Mouse (Mus musculus): ENCODE results near the gene Jrkl. TPM values are rescaled to one million over a fixed set of nuclear protein-coding genes. Genes with fewer than 3 reads are reported as not detected.

Jrkl gene
- polyA plus RNA-seq (2015; fragmentation: Nextera tagmentation; extraction: Ambion mirVana) = 2.0 and 2.3 TPM in 2 replicates

DNA sequence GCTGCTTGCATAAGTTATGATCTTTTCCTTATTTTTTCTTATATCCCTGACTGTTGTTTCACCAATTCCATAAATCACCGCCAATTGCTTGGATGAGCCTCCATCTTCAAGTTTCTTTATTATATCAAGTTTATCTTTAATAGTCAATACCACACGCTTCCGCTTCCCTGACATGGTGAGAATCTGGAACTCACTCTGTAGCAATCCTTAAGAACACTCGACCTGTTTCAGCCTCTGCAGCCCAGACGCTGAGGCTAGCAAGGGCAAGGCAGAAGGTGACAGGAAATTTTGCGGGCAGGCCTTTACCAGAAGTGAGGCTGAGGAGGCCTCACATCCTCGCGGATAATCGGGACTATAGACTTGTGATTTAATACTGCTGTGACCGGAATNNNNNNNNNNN is at the start of gene Jrkl:
Jrkl (minus strand) TSS at position 349 of the 400 bp plus-strand sequence.
- no peaks in the 10 kb centered on the region for H3K36me3 ChIP-seq (replicated peaks)
- peak within 1 kb of the TSS; percentile 58 for H3K4me3 ChIP-seq (replicated peaks)
- peak within 1 kb of the TSS; percentile 71 for H3K4me2 ChIP-seq
- peak within 1 kb of the TSS; percentile 58 for H3K27ac ChIP-seq (replicated peaks)
- no peaks in the 10 kb centered on the region for H3K9me3 ChIP-seq (replicated peaks)
- 2% methylated on average over 10 of the region's 10 CpGs for WGBS (ENCODE audit: insufficient replicate concordance)
- no peaks in the 10 kb centered on the region for H3K27me3 ChIP-seq
- H3K4me1 ChIP-seq (replicated peaks) = peaks cover 27% of the 10 kb centered on the region
- H3K9ac ChIP-seq = peak within 1 kb of the TSS; percentile 48
- ATAC-seq (ENCODE audit: insufficient read depth) = no peak

DNA sequence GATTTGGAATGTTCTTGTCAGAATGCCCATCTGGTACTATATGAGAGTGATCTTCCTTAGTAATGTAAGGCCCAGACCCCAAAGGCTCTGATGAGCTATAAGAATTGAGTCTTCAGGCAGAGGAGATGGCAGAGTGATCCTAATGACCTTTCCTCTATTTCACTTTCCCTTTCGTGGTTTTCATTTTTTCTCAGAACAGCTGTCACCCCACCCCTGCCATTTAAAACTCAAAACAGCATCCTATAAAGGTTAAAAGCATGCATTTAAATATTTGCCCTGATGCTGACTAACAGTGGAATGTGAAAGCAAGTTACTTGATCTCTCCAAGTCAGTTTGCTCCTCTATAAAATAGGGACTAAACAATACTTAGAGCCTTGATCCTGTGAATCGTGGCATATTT is 41.9 kb upstream of the Jrkl start:
- Histone ChIP-seq H3K9ac (no peak overlapping the region), H3K4me2 (no peak overlapping the region), H3K9me3 (replicated peaks) (no peaks in the 10 kb centered on the region), H3K27ac (replicated peaks) (no peak overlapping the region), H3K4me1 (replicated peaks) (no peaks in the 10 kb centered on the region), H3K4me3 (replicated peaks) (no peak overlapping the region), H3K36me3 (replicated peaks) (peaks cover 8% of the 10 kb centered on the region), H3K27me3 (no peaks in the 10 kb centered on the region)
- 56% methylated on average over 2 of the region's 2 CpGs for WGBS (ENCODE audit: insufficient replicate concordance)
- no peak for ATAC-seq (ENCODE audit: insufficient read depth)

DNA sequence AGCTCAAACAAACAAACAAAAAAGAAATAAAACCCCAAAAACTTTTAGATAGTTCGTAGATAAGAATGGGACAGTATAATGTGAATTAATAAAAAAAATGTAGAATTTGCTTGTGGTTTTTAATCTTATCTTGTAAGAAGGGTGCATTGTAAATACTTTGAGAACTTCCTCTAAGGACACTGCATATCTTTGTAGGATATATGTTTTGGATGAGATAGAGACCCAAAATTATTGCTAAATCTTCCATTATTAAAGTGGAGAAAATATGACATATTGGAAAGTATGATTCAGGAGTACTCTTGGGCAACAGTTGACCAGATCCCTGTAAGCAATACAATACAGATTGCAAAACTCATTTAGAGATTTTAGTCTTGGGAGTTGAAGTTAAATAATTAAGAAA is 27.6 kb upstream of the Jrkl start:
- no peak overlapping the region for H3K4me3 ChIP-seq (replicated peaks)
- no peak overlapping the region for H3K4me2 ChIP-seq
- ATAC-seq (ENCODE audit: insufficient read depth) = no peak
- WGBS (ENCODE audit: insufficient replicate concordance) = 79% methylated on average over 1 of the region's 1 CpGs
- no peak overlapping the region for H3K9ac ChIP-seq
- H3K9me3 ChIP-seq (replicated peaks) = no peaks in the 10 kb centered on the region
- peaks cover 25% of the 10 kb centered on the region for H3K36me3 ChIP-seq (replicated peaks)
- no peaks in the 10 kb centered on the region for H3K27me3 ChIP-seq
- no peaks in the 10 kb centered on the region for H3K4me1 ChIP-seq (replicated peaks)
- no peak overlapping the region for H3K27ac ChIP-seq (replicated peaks)

DNA sequence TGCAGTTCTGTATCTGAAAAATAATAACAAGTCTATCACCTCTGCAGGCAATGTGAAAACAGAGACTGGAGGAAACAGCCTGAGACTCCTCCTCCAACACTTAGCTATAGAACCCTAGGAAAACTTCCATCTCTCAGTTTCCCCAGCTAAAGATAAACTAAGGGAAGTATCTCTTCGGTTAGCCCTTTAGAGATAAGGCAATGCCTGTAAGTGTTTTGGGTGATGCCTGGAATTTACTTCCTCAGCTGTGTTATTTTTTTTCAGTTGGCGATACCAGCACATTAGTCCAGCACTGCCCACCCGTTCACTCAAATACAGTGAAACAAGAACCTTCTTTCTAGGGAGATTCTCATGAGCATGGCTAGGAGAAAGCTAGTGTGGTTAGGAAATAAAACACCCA is 15.4 kb upstream of the Jrkl start:
- H3K9me3 ChIP-seq (replicated peaks) = no peaks in the 10 kb centered on the region
- H3K4me3 ChIP-seq (replicated peaks) = no peak overlapping the region
- no peak overlapping the region for H3K4me2 ChIP-seq
- no peak overlapping the region for H3K9ac ChIP-seq
- WGBS (ENCODE audit: insufficient replicate concordance) = 43% methylated on average over 3 of the region's 3 CpGs
- no peaks in the 10 kb centered on the region for H3K27me3 ChIP-seq
- H3K27ac ChIP-seq (replicated peaks) = no peak overlapping the region
- no peak for ATAC-seq (ENCODE audit: insufficient read depth)
- H3K36me3 ChIP-seq (replicated peaks) = peaks cover 7% of the 10 kb centered on the region
- no peaks in the 10 kb centered on the region for H3K4me1 ChIP-seq (replicated peaks)

DNA sequence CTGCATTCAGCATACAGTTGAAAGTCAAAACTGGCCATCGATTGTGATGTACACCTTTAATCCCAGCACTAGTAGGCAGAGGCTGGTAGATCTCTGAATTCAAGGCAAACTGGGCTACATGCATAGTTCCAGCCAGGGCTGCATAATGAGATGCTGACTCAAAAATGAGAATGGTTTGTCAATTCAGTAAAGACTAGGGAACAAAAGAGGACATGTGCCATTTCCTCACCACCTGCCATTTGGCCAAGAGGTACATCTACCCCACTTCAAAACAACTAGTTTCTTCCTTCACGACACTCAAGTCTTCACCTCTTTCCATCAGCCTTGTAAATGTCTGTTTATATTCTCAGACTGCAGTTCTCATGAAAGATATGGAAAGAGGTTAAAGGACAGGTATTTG is 12.5 kb upstream of the Jrkl start:
- no peak for ATAC-seq (ENCODE audit: insufficient read depth)
- no peaks in the 10 kb centered on the region for H3K9me3 ChIP-seq (replicated peaks)
- no peak overlapping the region for H3K4me3 ChIP-seq (replicated peaks)
- WGBS (ENCODE audit: insufficient replicate concordance) = 87% methylated on average over 2 of the region's 2 CpGs
- no peak overlapping the region for H3K27ac ChIP-seq (replicated peaks)
- H3K4me2 ChIP-seq = no peak overlapping the region
- H3K4me1 ChIP-seq (replicated peaks) = no peaks in the 10 kb centered on the region
- H3K9ac ChIP-seq = no peak overlapping the region
- H3K27me3 ChIP-seq = no peaks in the 10 kb centered on the region
- peaks cover 17% of the 10 kb centered on the region for H3K36me3 ChIP-seq (replicated peaks)

DNA sequence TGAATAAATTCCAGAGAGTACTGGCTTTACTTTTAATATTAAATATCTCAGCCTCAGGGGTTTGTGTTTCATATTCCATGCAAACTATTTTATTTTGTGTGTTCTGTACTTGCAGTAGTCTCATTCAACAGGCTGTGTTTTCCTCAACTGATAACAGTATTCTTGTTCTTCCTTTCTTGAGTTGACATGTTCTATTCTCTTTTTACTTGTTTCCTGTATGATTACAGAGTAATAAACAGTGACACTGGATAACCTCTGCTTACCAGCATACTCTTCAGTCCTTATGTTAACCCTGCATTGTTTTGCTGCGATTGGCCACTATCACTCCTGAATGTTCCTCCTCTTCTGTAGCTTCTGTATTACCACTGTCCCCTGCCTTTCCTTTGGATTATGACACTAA is 11.1 kb upstream of the Jrkl start:
- H3K9me3 ChIP-seq (replicated peaks) = no peaks in the 10 kb centered on the region
- H3K36me3 ChIP-seq (replicated peaks) = peaks cover 27% of the 10 kb centered on the region
- no peaks in the 10 kb centered on the region for H3K4me1 ChIP-seq (replicated peaks)
- no peaks in the 10 kb centered on the region for H3K27me3 ChIP-seq
- no peak overlapping the region for H3K9ac ChIP-seq
- H3K4me3 ChIP-seq (replicated peaks) = no peak overlapping the region
- ATAC-seq (ENCODE audit: insufficient read depth) = no peak
- no peak overlapping the region for H3K27ac ChIP-seq (replicated peaks)
- H3K4me2 ChIP-seq = no peak overlapping the region
- WGBS (ENCODE audit: insufficient replicate concordance) = 80% methylated on average over 1 of the region's 1 CpGs

DNA sequence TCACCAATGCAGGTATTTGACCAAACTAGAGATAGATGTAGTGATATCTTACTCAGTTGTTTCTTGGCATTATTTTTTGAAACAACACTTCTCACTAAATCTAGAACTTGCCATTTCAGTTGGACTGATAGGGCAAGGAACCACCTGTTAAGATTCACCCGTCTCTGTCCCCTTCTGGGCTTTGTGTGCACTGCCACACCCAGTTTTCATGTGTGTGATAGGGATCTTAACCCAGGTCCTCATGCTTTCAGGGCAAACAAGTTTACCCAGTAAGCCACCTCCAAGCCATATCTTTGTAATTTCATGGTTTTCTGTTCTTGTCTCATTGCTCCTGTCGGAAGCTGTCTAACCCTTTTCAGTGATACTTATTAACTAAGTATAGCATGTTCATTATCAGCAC is 5.6 kb upstream of the Jrkl start:
- WGBS (ENCODE audit: insufficient replicate concordance) = 41% methylated on average over 2 of the region's 2 CpGs

DNA sequence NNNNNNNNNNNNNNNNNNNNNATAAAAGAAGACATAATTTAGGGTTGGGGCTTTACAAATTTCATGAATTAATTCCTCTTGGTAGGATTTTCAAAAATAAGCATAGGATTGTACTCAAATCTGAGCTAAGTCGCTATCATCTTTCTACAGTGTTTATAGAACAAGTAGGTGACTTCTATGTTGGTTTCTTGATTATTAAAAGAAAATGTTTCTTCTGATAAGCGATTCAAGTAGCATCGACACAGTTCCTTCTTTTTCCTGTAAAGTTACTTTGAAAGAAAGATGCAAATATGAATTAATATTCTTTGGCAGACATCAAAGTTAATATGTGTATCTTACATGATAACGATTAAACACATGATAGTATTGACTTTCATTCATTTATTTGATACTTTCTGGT is 2.5 kb upstream of the Jrkl start:
- Histone ChIP-seq H3K4me2 (peak overlapping the region; percentile 82), H3K36me3 (replicated peaks) (peaks cover 9% of the 10 kb centered on the region)

More for the DNA sequence above, 5.6 kb upstream of the Jrkl start:
- peaks cover 16% of the 10 kb centered on the region for H3K4me1 ChIP-seq (replicated peaks)
- no peak for ATAC-seq (ENCODE audit: insufficient read depth)
- H3K4me3 ChIP-seq (replicated peaks) = no peak overlapping the region
- H3K27ac ChIP-seq (replicated peaks) = no peak overlapping the region
- no peaks in the 10 kb centered on the region for H3K27me3 ChIP-seq
- no peak overlapping the region for H3K9ac ChIP-seq
- H3K36me3 ChIP-seq (replicated peaks) = peaks cover 20% of the 10 kb centered on the region
- no peak overlapping the region for H3K4me2 ChIP-seq
- H3K9me3 ChIP-seq (replicated peaks) = no peaks in the 10 kb centered on the region

DNA sequence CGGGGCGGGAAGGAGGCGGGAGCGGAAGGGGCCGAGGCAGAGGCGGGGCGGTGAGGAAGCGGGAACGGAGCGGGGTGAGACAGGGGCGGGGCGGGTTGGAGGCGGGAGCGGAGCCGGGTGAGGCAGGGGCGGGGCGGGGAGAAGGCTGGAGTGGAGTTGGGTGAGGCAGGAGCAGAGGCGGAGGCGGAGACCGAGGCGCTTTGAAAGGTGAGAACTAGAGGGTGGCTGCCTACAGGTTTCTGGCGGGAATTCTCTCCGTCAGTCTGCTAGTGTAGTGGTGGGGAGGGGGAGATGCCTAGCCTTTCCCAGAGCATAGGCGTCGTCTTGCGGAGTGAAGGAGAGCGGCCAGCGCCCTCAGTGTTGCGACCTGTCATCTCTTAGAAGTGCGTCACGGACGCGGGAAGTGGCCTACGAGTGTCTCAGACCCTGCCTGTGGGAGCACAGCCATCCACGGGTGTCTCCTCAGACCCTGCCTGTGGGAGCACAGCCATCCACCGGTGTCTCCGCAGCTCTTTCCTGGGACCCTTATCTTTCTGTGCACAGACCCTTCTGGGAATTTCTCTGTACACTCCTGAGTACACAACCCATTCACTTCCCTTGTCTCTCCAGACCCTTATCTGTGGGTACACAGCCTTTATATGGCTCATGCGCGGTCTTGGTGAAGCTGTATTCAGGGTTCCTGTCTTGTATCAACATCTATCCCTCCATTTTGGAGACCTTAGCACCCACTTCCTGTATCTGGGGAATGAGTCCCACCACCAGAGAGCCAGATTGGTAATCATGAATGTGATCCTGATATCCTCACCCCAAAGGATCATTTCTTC is 1.4 kb upstream of the Jrkl start, which contains the start of gene Ccdc82:
Ccdc82 (plus strand) TSS at position 141 of the 824 bp plus-strand sequence.
- peak; percentile 98 for ATAC-seq (ENCODE audit: insufficient read depth)
- no peaks in the 10 kb centered on the region for H3K27me3 ChIP-seq
- under 1% methylated on average over 36 of the region's 39 CpGs for WGBS (ENCODE audit: insufficient replicate concordance)

More for the DNA sequence above, 2.5 kb upstream of the Jrkl start:
- Histone ChIP-seq H3K4me1 (replicated peaks) (peaks cover 33% of the 10 kb centered on the region), H3K4me3 (replicated peaks) (peak overlapping the region; percentile 81; the same call in 1 of the 2 replicates), H3K9me3 (replicated peaks) (no peaks in the 10 kb centered on the region), H3K27me3 (no peaks in the 10 kb centered on the region), H3K9ac (no peak overlapping the region), H3K27ac (replicated peaks) (no peak overlapping the region)
- ATAC-seq (ENCODE audit: insufficient read depth) = no peak
- WGBS (ENCODE audit: insufficient replicate concordance) = 71% methylated on average over 4 of the region's 4 CpGs

DNA sequence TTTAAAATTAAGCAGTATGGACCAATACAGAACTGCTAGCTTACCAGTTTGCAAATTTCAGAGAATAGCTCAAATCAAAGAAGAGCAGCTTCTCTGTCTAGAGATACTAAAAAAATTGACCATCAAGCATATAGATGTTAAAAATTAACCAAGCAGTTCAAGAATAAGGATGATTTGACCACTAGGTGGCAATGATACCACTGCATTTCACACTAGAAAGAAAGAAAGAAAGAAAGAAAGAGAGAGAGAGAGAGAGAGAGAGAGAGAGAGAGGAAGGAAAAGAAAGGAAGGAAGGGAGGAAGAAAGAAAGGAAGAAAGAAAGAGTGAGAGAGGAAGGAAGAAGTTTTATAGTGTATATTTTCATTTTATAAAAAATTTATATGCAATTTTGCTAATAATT is 3.3 kb downstream of the Jrkl start:
- H3K4me3 ChIP-seq (replicated peaks) = no peak overlapping the region
- H3K4me2 ChIP-seq = no peak overlapping the region
- H3K9me3 ChIP-seq (replicated peaks) = no peaks in the 10 kb centered on the region
- no peak overlapping the region for H3K27ac ChIP-seq (replicated peaks)
- H3K4me1 ChIP-seq (replicated peaks) = peaks cover 20% of the 10 kb centered on the region
- H3K27me3 ChIP-seq = no peaks in the 10 kb centered on the region
- ATAC-seq (ENCODE audit: insufficient read depth) = no peak
- H3K9ac ChIP-seq = no peak overlapping the region
- no peaks in the 10 kb centered on the region for H3K36me3 ChIP-seq (replicated peaks)

More for the DNA sequence above, 1.4 kb upstream of the Jrkl start, which contains the start of gene Ccdc82:
- H3K4me1 ChIP-seq (replicated peaks) = peaks cover 33% of the 10 kb centered on the region
- peaks cover 1% of the 10 kb centered on the region for H3K36me3 ChIP-seq (replicated peaks)
- H3K9me3 ChIP-seq (replicated peaks) = no peaks in the 10 kb centered on the region
- H3K4me2 ChIP-seq = peak within 1 kb of the TSS; percentile 82
- peak within 1 kb of the TSS; percentile 81 for H3K4me3 ChIP-seq (replicated peaks)
- peak within 1 kb of the TSS; percentile 89 for H3K27ac ChIP-seq (replicated peaks)
- H3K9ac ChIP-seq = peak within 1 kb of the TSS; percentile 78

DNA sequence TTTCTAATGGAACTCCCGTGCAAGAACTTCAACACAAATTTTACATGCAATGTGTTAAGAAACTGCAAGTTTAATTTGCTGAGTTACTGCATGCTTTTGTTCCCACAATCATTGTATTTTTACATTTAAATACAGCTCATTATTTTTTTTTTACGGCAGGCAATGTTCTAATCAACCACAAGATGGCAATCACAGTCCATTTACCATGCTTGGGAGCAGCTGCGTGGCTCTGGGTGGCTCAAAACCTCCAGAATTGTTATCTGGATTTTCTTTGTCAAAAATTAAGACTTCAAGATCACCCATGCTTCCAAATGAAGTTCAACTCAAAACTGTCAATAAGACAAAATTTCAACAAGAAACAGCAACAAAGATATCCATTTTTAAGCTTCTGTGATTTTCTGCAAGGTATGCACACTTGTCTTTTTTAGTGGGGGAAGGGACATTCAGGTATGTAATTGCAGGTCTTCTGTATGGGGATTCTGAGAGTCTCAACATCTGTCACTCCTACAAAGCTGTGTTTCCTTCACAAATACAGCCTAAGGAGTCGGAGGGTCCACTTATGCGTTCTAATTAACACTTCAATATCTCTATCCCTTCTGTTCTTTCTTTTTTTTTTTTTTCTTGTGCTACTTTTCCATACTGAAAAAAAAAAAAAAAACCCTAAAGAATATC is 13.9 kb downstream of the Jrkl start:
- H3K4me1 ChIP-seq (replicated peaks) = no peaks in the 10 kb centered on the region
- 22% methylated on average over 5 of the region's 5 CpGs for WGBS (ENCODE audit: insufficient replicate concordance)
- H3K9ac ChIP-seq = no peak overlapping the region
- H3K36me3 ChIP-seq (replicated peaks) = no peaks in the 10 kb centered on the region
- no peak overlapping the region for H3K4me2 ChIP-seq
- H3K9me3 ChIP-seq (replicated peaks) = no peaks in the 10 kb centered on the region
- H3K27ac ChIP-seq (replicated peaks) = no peak overlapping the region
- no peak overlapping the region for H3K4me3 ChIP-seq (replicated peaks)
- H3K27me3 ChIP-seq = no peaks in the 10 kb centered on the region
- ATAC-seq (ENCODE audit: insufficient read depth) = no peak

Data from liver, embryonic 15.5 days (tissue).